31 mouse cellular contexts compared by ENCODE assay signal in genomic region chr5:105344808-105345732, GRCm38 (mm10). TPM values are rescaled to one million over a fixed set of nuclear protein-coding genes. Genes with fewer than 3 reads are reported as not detected.
DNase-seq lines count a peak whose midpoint lies in the region; ATAC-seq and TF ChIP-seq lines count a peak whose summit lies in the region.
"Had no signal": no experiment of that assay in that cellular context is flagged by ENCODE, and none has a peak within 500 bp of the region (broad histone marks: within the 10 kb centered on the region; RNA-seq: fewer than 3 reads in every experiment).

No protein-coding gene starts in this region.

- H3K27me3 ChIP-seq in heart, embryonic 13.5 days (replicated peaks) = no peaks in the 10 kb centered on the region
- H3K27me3 ChIP-seq in heart, embryonic 10.5 days (ENCODE audit: insufficient read depth, poor library complexity, severe bottlenecking) = no peaks in the 10 kb centered on the region
- H3K27me3 ChIP-seq: embryonic facial prominence, embryonic 13.5 days; forebrain, embryonic 13.5 days; hindbrain, embryonic 15.5 days; intestine, embryonic 15.5 days; liver, embryonic 13.5 days; midbrain, embryonic 15.5 days; neural tube, embryonic 13.5 days had no signal

- no peak overlapping the region for H3K4me2 ChIP-seq in heart, embryonic 13.5 days
- H3K4me2 ChIP-seq: embryonic facial prominence, embryonic 13.5 days; forebrain, embryonic 13.5 days; heart, embryonic 11.5 days; hindbrain, embryonic 15.5 days; intestine, embryonic 15.5 days; liver, embryonic 13.5 days; midbrain, embryonic 15.5 days; neural tube, embryonic 13.5 days had no signal

- no peak for TF ChIP-seq CTCF in bone marrow macrophage, adult 2 months (IDR thresholded peaks at IDR 0.05; ENCODE audit: low read depth, low read length)

- H3K4me3 ChIP-seq in heart, embryonic 13.5 days = no peak overlapping the region
- H3K4me3 ChIP-seq in heart, embryonic 10.5 days = no peak overlapping the region
- H3K4me3 ChIP-seq in bone marrow macrophage, adult 2 months (ENCODE audit: insufficient read depth, low read length) = no peak overlapping the region
- H3K4me3 ChIP-seq: embryonic facial prominence, embryonic 13.5 days; erythroblast, embryonic 14.5 days; forebrain, embryonic 13.5 days; hindbrain, embryonic 15.5 days; intestine, embryonic 15.5 days; layer of hippocampus, adult 2 months; liver, embryonic 13.5 days; midbrain, embryonic 15.5 days; neural tube, embryonic 13.5 days had no signal

- H3K4me1 ChIP-seq in heart, embryonic 13.5 days = peaks cover 13% of the 10 kb centered on the region
- H3K4me1 ChIP-seq in heart, embryonic 10.5 days = peaks cover 9% of the 10 kb centered on the region; the same call in 1 of the 2 replicates
- peaks cover 30% of the 10 kb centered on the region for H3K4me1 ChIP-seq in bone marrow macrophage, adult 2 months (ENCODE audit: control insufficient read depth, insufficient read depth, low read length)
- H3K4me1 ChIP-seq: embryonic facial prominence, embryonic 13.5 days; forebrain, embryonic 13.5 days; hindbrain, embryonic 15.5 days; intestine, embryonic 15.5 days; liver, embryonic 13.5 days; midbrain, embryonic 15.5 days; neural tube, embryonic 13.5 days had no signal

- 74% methylated on average over 6 of the region's 6 CpGs for WGBS in heart, embryonic 13.5 days
- 79% methylated on average over 6 of the region's 6 CpGs for WGBS in heart, embryonic 10.5 days

- no peaks in the 10 kb centered on the region for H3K9me3 ChIP-seq in heart, embryonic 13.5 days
- H3K9me3 ChIP-seq in heart, embryonic 10.5 days = no peaks in the 10 kb centered on the region
- H3K9me3 ChIP-seq: embryonic facial prominence, embryonic 13.5 days; forebrain, embryonic 13.5 days; hindbrain, embryonic 15.5 days; intestine, embryonic 15.5 days; liver, embryonic 13.5 days; midbrain, embryonic 15.5 days; neural tube, embryonic 13.5 days had no signal

- DNase-seq in heart, embryonic 10.5 days (ENCODE audit: low spot score) = no peak
- peak; percentile 32 for DNase-seq in lung, postnatal 36 days
- DNase-seq in lung, adult 18-20 months = no peak
- no peak for DNase-seq in right cerebral cortex, postnatal 36 days (ENCODE audit: low spot score in 2 of 2)
- DNase-seq: B cell, adult 2 months; cerebellum, adult 18-20 months; cerebellum, postnatal 14 days; embryo, embryonic 11 days; gastrocnemius, postnatal 36 days; kidney, adult 9 months; kidney, postnatal 25 days; liver, embryonic 13.5 days; right cerebral cortex, postnatal 4 days had no signal

- H3K36me3 ChIP-seq in heart, embryonic 13.5 days = no peaks in the 10 kb centered on the region
- no peaks in the 10 kb centered on the region for H3K36me3 ChIP-seq in heart, embryonic 10.5 days
- H3K36me3 ChIP-seq: embryonic facial prominence, embryonic 13.5 days; hindbrain, embryonic 15.5 days; intestine, embryonic 15.5 days; liver, embryonic 13.5 days; midbrain, embryonic 15.5 days; neural tube, embryonic 13.5 days had no signal

- peak overlapping the region; percentile 32; the same call in 1 of the 2 replicates for H3K27ac ChIP-seq in heart, embryonic 13.5 days (replicated peaks)
- H3K27ac ChIP-seq in heart, embryonic 10.5 days = no peak overlapping the region
- H3K27ac ChIP-seq in bone marrow macrophage, adult 2 months (ENCODE audit: insufficient read depth, low read depth, low read length) = peak overlapping the region; percentile 71
- H3K27ac ChIP-seq: embryonic facial prominence, embryonic 13.5 days; forebrain, embryonic 13.5 days; hindbrain, embryonic 15.5 days; intestine, embryonic 15.5 days; layer of hippocampus, adult 2 months; liver, embryonic 13.5 days; midbrain, embryonic 15.5 days; neural tube, embryonic 13.5 days had no signal

- H3K9ac ChIP-seq in heart, embryonic 13.5 days = no peak overlapping the region
- H3K9ac ChIP-seq: embryonic facial prominence, embryonic 13.5 days; forebrain, embryonic 13.5 days; hindbrain, embryonic 15.5 days; intestine, embryonic 15.5 days; liver, embryonic 13.5 days; midbrain, embryonic 15.5 days; neural tube, embryonic 13.5 days had no signal

- TF ChIP-seq POLR2A in bone marrow macrophage, adult 2 months (IDR thresholded peaks at IDR 0.05; ENCODE audit: borderline replicate concordance, low read depth, low read length) = no peak

- ATAC-seq in heart, embryonic 13.5 days (ENCODE audit: extremely low read depth, insufficient number of reproducible peaks, low FRiP score, low TSS enrichment) = no peak
- ATAC-seq in megakaryocyte progenitor cell, adult 5-6 weeks (replicated peaks; ENCODE audit: poor library complexity) = peak; percentile 81
- ATAC-seq in activated CD4-positive, CD25-positive, alpha-beta regulatory T cell, adult 4 months = no peak
- ATAC-seq: forebrain, embryonic 13.5 days; intestine, embryonic 15.5 days; midbrain, embryonic 15.5 days had no signal

RNA-seq across cellular contexts. Expression of gene Gbp6, which starts 51.6 kb away (rescaled TPM):
- polyA plus RNA-seq in heart, embryonic 13.5 days (2015; fragmentation: Nextera tagmentation; extraction: Ambion mirVana) = 1.5 and 1.8 TPM in 2 replicates
- polyA plus RNA-seq in heart, embryonic 10.5 days (2016; fragmentation: Nextera tagmentation; extraction: Ambion mirVana) = 2.4 and 3.4 TPM in 2 replicates
- polyA plus RNA-seq in bone marrow macrophage, adult 2 months (2012; ENCODE audit: insufficient read depth, insufficient read length, missing spikeins) = 3.7 and 5.6 TPM in 2 replicates
- 0.07 and 0.15 TPM in 2 replicates for total RNA-seq in megakaryocyte progenitor cell, adult 5-6 weeks (2015)
- 0.64 and 0.75 TPM in 2 replicates for total RNA-seq in megakaryocyte progenitor cell, adult 5-6 weeks (2017)
- 100 to 1,000 TPM; 128 to 168 TPM for polyA plus RNA-seq in activated CD4-positive, CD25-positive, alpha-beta regulatory T cell, adult 4 months (2017; shearing (Covaris generic))
- polyA plus RNA-seq: erythroblast, embryonic 14.5 days had no signal

RNA-seq across cellular contexts. Expression of gene Gm43302, which starts 51.6 kb away (rescaled TPM):
- 0.05 and 0.17 TPM in 2 replicates for polyA plus RNA-seq in heart, embryonic 13.5 days (2015; fragmentation: Nextera tagmentation; extraction: Ambion mirVana)
- not detected in 2 replicates for polyA plus RNA-seq in heart, embryonic 10.5 days (2016; fragmentation: Nextera tagmentation; extraction: Ambion mirVana)
- polyA plus RNA-seq in bone marrow macrophage, adult 2 months (2012; ENCODE audit: insufficient read depth, insufficient read length, missing spikeins) = not detected in 2 replicates
- 0.32 TPM in 1 of 2 replicates, not detected in the other for total RNA-seq in megakaryocyte progenitor cell, adult 5-6 weeks (2015)
- 0.20 TPM in 1 of 2 replicates, not detected in the other for total RNA-seq in megakaryocyte progenitor cell, adult 5-6 weeks (2017)
- 1 to 10 TPM in 1 of 2 experiments, not detected in 1; 2.6 TPM for polyA plus RNA-seq in activated CD4-positive, CD25-positive, alpha-beta regulatory T cell, adult 4 months (2017; shearing (Covaris generic))
- total RNA-seq: heart, postnatal 4 days; layer of hippocampus, adult 2 months; megakaryocyte-erythroid progenitor cell, adult 5-6 weeks had no signal
- polyA plus RNA-seq: embryonic facial prominence, embryonic 13.5 days; erythroblast, embryonic 14.5 days; heart, embryonic 11.5 days; limb, embryonic 11.5 days; liver, embryonic 13.5 days; lung, embryonic 16.5 days; neural tube, embryonic 13.5 days; stomach, embryonic 14.5 days had no signal

Comparison
In these comparisons a context has a peak if more than half of its experiments do, and no peak if none do; other contexts are left out.
1. RNA of gene Gbp6, which starts 51.6 kb away (polyA plus RNA-seq): 128 to 168 TPM in activated CD4-positive, CD25-positive, alpha-beta regulatory T cell, adult 4 months; 3.7 to 5.6 TPM in bone marrow macrophage, adult 2 months, 2.4 to 3.4 TPM in heart, embryonic 10.5 days and 1.5 to 1.8 TPM in heart, embryonic 13.5 days; every median in the first group is over 10 times any median in the second.